Mouse (Mus musculus): ENCODE results near the gene Obox5. TPM values are rescaled to one million over a fixed set of nuclear protein-coding genes. Genes with fewer than 3 reads are reported as not detected.

Gene Obox5
- polyA plus RNA-seq (2015; fragmentation: Illumina TruSeq; extraction: RNeasy Lipid Tissue Mini Kit (QIAGEN cat#74804); ENCODE audit: insufficient read depth, low read depth, low replicate concordance), result not detected

GRCm38 (mm10) chr7:15749831-15750230, at the start of gene Obox5:
TSS of gene Obox5 (plus strand) at chr7:15750131.

Other genes with a start within 250 kb of the Obox5 start
- gene Obox3, start 110.2 kb upstream of the Obox5 start, polyA plus RNA-seq (2015; fragmentation: Illumina TruSeq; extraction: RNeasy Lipid Tissue Mini Kit (QIAGEN cat#74804); ENCODE audit: insufficient read depth, low read depth, low replicate concordance), result not detected
- not detected for gene Obox6, start 89.5 kb downstream of the Obox5 start, polyA plus RNA-seq (2015; fragmentation: Illumina TruSeq; extraction: RNeasy Lipid Tissue Mini Kit (QIAGEN cat#74804); ENCODE audit: insufficient read depth, low read depth, low replicate concordance)
- gene Crx, start 129.8 kb downstream of the Obox5 start, polyA plus RNA-seq (2015; fragmentation: Illumina TruSeq; extraction: RNeasy Lipid Tissue Mini Kit (QIAGEN cat#74804); ENCODE audit: insufficient read depth, low read depth, low replicate concordance), result not detected
- gene Crxos, start 132.5 kb downstream of the Obox5 start, polyA plus RNA-seq (2015; fragmentation: Illumina TruSeq; extraction: RNeasy Lipid Tissue Mini Kit (QIAGEN cat#74804); ENCODE audit: insufficient read depth, low read depth, low replicate concordance), result not detected
- gene Selenow, start 172.3 kb downstream of the Obox5 start, polyA plus RNA-seq (2015; fragmentation: Illumina TruSeq; extraction: RNeasy Lipid Tissue Mini Kit (QIAGEN cat#74804); ENCODE audit: insufficient read depth, low read depth, low replicate concordance), result 122 TPM
- 36.2 TPM for gene Nop53, start 195.9 kb downstream of the Obox5 start, polyA plus RNA-seq (2015; fragmentation: Illumina TruSeq; extraction: RNeasy Lipid Tissue Mini Kit (QIAGEN cat#74804); ENCODE audit: insufficient read depth, low read depth, low replicate concordance)
- 20.4 TPM for gene Ehd2, start 217.4 kb downstream of the Obox5 start, polyA plus RNA-seq (2015; fragmentation: Illumina TruSeq; extraction: RNeasy Lipid Tissue Mini Kit (QIAGEN cat#74804); ENCODE audit: insufficient read depth, low read depth, low replicate concordance)